Mouse (Mus musculus): ENCODE results near the gene Rpl6. TPM values are rescaled to one million over a fixed set of nuclear protein-coding genes. Genes with fewer than 3 reads are reported as not detected.

Gene Rpl6
- polyA plus RNA-seq (2017; shearing (Covaris generic)) = 1,000 to 10,000 TPM; 1,708 to 1,898 TPM

GRCm38 (mm10) chr5:121204132-121205089, at the start of gene Rpl6:
Rpl6 (plus strand) TSS chr5:121204481.
- peak; percentile 93 for ATAC-seq

- no peak for ATAC-seq
Observed at GRCm38 (mm10) chr5:121156121-121156520, 48.2 kb upstream of the Rpl6 start.

GRCm38 (mm10) chr5:121157017-121157416, 47.3 kb upstream of the Rpl6 start:
- no peak for ATAC-seq

- no peak for ATAC-seq
Observed at GRCm38 (mm10) chr5:121157489-121157888, 46.8 kb upstream of the Rpl6 start.

GRCm38 (mm10) chr5:121158966-121159365, 45.3 kb upstream of the Rpl6 start:
- no peak for ATAC-seq

GRCm38 (mm10) chr5:121162285-121162684, 42.0 kb upstream of the Rpl6 start:
- ATAC-seq = no peak

GRCm38 (mm10) chr5:121162923-121163322, 41.4 kb upstream of the Rpl6 start:
- no peak for ATAC-seq

- ATAC-seq = no peak
Observed at GRCm38 (mm10) chr5:121166884-121167283, 37.4 kb upstream of the Rpl6 start.

GRCm38 (mm10) chr5:121169588-121169987, 34.7 kb upstream of the Rpl6 start:
- ATAC-seq = no peak

GRCm38 (mm10) chr5:121172835-121173234, 31.4 kb upstream of the Rpl6 start:
- peak; percentile 60 for ATAC-seq

- peak; percentile 67 for ATAC-seq
Observed at GRCm38 (mm10) chr5:121179077-121179857, 25.0 kb upstream of the Rpl6 start.

- peak; percentile 53 for ATAC-seq
Observed at GRCm38 (mm10) chr5:121183269-121183668, 21.0 kb upstream of the Rpl6 start.

GRCm38 (mm10) chr5:121184375-121184774, 19.9 kb upstream of the Rpl6 start:
- no peak for ATAC-seq

GRCm38 (mm10) chr5:121184945-121185551, 19.2 kb upstream of the Rpl6 start:
- no peak for ATAC-seq

GRCm38 (mm10) chr5:121187580-121188001, 16.7 kb upstream of the Rpl6 start:
- no peak for ATAC-seq

- ATAC-seq = no peak
Observed at GRCm38 (mm10) chr5:121188265-121188664, 16.0 kb upstream of the Rpl6 start.

GRCm38 (mm10) chr5:121189182-121189581, 15.1 kb upstream of the Rpl6 start:
- ATAC-seq = no peak

- no peak for ATAC-seq
Observed at GRCm38 (mm10) chr5:121190210-121190835, 14.0 kb upstream of the Rpl6 start.

GRCm38 (mm10) chr5:121190836-121191583, 13.3 kb upstream of the Rpl6 start, which contains the start of gene Ptpn11:
Ptpn11 (minus strand) TSS chr5:121191397.
- ATAC-seq = peak; percentile 92

GRCm38 (mm10) chr5:121191584-121191906, 12.7 kb upstream of the Rpl6 start:
- ATAC-seq = peak; percentile 42

GRCm38 (mm10) chr5:121194173-121194572, 10.1 kb upstream of the Rpl6 start:
- ATAC-seq = no peak

- ATAC-seq = peak; percentile 53
Observed at GRCm38 (mm10) chr5:121196764-121197163, 7.5 kb upstream of the Rpl6 start.
